Mouse (Mus musculus) thymus, postnatal 14 days (tissue): Measurements from ENCODE around the gene Borcs6.
A peak's percentile ranks its signal among the peaks of the same experiment; 100 is the strongest.

Source experiments
- DNase-seq: peaks from one replicate; pipeline ENCODE4 v3.0.0; 2021

The Borcs6 gene

DNA sequence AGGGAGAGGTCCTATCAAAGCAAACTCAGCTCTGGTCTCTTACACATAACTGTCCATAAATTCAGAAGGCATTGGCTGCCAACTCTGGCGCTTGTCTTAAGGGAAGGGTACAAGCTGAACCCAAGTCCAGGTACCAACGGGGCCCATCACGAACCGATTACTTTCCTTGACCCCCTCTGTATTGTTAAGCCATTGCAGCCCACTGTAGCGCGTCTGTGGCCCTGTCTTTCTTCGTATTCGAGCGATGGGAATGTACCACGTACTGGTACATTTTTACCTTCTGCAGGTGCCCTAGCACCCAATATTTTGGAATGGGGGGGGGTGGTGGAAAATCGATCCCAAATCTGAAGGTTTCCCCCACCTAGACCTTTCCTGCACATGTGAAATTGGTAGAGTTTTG lies 12.7 kb downstream of the Borcs6 start:
- DNase-seq, result no peak

DNA sequence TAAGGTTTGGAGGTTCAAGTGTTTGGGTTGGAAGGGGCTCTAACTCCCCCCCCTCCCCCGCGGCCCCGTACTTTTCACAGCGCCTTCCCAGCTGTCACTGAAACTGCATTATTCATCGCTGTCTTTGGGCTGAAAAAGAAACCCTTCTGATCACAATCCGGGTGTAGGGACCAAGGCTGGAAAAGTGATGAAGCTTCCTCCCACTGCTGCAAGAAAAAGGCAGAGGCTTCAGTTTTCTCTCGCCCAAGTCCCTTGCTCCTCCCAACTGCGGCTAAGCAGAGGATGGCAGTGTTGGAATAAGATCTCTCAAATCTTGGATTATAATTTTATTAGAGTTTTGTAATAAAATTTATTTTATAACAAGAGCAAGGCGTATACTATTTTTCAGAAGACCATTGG lies 13.1 kb downstream of the Borcs6 start:
- no peak for DNase-seq

DNA sequence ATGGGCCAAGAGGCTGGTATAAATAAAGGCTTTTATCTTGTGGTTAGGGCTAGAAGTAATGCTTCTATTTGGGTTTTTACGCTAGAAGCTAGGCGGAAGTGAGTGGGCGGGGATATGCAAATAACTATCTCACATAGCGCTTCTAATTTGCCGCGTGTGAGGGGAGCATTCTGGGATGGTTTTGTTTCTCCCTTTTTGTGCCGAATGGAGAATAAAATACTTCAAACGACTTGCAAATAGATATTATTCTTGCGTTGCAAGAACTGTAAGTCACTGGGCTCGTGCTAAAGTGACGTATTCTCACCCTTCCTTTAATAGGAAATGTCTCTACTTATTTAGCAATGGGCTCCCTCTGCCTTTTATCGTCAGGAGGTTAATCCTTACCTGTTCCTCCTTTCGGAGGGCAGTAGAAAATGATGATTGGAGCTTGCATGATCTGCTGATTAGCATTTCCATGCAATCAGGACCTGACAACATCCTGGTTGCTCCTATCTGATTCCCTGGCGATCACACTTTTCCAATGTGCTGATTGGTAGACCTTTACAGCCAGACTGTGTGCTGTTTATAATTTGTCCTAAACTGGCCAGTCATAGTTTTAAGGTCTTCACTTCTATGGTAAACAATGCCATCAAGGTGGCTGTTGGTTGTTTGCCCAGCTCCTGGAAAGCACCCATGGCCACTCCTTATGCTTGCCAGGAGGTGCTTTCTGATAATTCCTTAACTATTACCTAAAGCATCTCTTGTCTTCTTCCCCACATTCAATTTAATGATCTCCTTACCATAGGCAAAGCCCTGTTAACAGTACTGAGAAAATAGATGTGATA lies 13.8 kb downstream of the Borcs6 start:
- peak; percentile 89 for DNase-seq

DNA sequence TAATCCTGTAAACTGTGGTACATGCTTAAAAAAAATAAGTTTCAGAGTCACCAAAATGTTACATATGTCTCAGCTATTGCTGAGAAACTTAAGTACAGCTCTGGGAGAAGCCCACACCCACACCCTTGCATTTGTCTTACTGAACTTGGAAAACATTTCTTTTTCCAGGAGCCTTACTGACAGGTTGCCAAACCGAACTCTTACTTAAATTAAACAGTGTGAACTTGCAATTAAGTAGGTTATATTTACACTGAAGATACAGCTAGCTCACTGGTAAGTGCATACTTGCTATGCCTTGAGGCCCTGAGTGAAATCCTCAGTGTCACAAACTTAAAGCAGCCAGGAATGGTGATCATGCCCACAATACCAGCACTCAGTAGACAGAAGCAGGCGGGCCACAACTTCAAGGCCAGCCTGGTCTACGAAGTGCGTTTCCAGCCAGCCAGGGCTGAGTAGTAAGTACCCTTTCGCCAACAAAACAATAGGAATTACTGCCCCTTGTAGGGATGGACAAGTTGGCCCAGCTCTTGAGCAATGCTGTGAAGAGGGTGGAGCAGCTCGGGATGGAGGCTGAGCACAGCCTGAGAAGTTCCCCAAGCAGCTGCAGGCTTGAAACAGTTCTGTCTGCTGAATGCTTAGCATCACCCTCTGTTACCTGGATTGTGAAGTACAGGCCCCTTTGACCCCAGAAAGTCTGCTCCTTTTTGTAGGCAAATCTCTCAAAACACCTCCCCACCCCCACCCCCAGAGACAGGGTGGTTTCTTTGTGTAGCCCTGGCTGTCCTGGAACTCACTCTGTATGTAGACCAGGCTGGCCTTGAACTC lies 14.6 kb downstream of the Borcs6 start:
- DNase-seq, result no peak

DNA sequence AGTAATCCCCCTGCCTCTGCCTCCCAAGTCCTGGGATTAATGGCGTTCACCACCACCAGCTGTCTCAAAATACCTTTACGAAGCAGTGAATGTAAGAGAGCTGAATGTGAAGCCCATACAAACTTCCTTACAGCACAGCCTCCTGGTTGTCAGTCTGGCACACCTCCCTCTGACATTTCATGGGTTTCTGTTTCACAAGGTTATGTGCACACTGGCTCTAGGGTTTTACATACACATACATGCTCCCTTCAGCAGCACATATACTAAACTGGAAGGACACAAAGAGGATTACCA lies 15.2 kb downstream of the Borcs6 start:
- DNase-seq, result no peak

DNA sequence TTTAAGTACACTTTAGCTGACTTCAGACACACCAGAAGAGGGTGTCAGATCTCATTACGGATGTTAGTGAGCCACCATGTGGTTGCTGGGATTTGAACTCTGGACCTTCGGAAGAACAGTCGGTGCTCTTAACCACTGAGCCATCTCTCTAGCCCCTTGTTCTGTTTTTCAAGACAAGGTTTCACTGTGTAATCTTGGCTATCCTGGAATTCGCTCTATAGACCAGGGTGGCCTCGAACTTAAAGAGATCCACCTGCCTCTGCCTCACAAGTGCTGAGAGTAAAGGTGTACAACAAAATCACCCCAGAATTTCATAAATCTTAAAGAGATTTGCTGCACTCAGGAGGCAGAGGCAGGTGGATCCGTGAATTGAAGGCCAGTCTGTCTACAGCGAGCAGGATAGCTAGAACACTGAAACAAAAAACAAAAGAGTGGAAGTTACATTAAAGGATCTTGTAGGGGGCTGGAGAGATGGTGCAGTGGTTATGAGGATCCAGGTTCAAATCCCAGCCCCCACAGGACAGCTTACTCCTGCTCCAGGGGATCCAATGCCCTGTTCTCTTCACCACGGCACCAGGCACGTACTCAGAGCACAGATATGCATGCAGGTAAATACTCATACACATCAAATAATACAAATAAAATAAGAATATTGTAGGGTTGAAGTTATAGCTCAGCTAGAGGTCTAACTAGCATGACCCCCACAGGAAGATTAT lies 16.4 kb downstream of the Borcs6 start:
- DNase-seq, result no peak

DNA sequence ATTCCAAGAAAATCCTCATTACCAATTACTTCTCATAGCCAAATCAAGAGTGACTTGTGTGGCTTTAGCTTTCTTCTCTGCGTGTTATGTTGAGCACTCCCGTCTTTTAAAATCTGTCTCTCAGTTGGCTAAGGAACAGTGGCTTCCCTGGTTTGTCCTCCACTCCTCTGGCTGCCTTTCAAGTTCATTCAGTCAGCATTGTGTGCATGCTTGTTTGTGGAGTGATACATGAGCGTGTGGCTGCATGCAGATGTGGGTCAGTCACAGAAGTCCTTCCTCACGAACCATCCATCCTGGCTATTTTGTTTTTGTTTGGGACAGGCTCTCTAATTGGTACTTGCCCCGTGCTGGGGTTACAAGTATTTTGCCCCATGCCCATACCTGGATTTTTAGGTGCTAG lies 17.1 kb downstream of the Borcs6 start:
- DNase-seq, result no peak

DNA sequence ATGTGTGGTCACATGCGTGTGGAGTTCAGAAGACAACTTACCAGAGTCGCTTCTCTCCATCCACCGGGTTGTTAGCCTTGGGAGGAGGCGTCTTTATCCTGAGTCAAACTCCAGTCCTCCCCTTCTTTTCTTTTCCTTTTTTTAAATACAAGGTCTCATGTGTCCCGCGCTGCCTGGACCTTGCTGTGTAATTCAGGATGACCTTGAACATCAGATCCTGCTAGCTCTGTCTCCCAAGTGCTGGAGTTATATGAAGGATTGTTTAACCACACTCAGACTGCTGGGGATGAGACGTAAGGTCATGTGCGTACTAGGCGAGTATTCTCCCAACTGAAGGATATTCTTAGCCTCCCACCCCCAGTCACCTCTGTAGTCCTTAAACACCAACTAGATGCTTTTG lies 17.8 kb downstream of the Borcs6 start:
- DNase-seq, result no peak

DNA sequence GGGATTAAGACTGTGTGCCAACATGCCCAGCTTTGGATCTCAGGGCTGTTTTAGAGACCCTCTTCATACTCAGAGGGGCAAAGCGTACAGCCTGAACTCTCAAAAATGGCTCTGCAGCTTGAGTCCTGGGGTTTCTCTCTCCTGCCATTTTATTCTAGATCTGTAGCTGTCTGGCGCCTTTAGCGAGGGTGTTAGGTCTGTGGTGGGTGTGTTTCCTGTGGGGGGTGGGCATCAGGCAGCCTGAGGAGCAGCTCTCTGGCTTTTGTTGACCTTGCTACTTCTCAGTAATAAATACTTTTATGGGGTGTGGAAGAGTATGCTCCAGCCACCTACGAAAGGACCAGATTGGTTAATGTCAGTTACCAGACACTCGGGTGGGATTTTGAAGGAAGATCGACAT lies 18.5 kb downstream of the Borcs6 start:
- DNase-seq, result no peak

DNA sequence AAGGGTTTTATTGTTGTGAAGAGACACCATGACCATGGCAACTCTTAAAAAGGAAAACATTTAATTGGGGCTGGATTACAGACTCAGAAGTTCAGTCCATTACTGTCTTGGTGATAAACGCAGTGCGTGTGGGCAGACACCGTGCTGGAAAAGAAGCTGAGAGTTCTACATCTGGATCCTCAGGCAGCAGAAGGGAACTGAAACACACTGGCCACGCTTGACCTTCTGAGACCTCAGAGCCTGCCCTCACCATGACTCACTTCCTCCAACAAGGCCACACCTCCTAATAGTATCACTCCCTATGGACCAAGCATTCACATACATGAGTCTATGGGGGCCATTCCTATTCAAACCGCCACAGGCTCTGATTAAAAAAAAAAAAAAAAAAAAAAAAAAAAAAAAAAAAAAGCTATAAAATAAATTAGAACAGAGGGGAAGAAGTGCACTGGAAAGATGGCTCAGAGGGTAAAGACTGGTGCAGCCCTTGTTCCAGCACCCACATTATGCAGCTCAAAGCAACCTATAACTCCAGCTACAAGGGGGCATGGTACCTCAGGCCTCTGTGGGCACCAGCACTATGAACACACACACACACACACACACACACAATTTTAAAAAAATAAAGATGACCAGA lies 19.4 kb downstream of the Borcs6 start:
- DNase-seq, result no peak

DNA sequence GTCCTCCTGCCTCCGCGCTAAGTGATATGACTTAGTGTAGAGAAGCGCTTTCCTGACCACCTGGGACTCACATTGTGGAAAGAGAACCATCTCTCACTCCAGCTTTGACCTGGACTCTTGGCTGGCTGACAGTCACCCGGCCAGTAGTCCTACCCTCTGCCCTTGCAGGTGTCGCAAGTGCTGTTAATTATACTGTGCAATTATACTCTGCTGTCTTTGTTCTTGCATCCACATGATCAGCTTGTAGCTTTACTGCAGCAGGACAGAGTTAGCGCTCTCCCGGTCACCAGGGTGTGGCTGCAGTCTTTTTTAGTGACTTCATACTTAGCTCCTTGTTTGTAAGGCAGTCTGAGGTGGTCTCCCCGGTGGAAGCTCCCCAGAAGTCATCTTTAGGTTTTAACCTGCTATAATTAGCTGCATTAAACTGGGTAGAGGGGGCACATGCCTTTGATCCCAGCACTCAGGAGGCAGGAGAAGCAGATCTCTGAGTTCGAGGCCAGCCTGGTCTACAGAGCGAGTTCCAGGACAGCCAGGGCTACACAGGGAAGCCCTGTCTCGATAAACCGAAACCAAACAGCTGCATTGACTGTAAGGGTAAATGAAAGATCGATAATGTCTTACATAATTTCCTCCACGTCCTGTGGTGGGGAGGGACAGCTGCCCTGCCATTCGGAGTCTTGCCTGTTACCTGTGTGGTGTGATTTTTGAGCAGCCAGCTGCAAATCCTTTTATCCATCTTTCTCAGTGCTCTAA lies 20.8 kb downstream of the Borcs6 start:
- DNase-seq, result no peak

DNA sequence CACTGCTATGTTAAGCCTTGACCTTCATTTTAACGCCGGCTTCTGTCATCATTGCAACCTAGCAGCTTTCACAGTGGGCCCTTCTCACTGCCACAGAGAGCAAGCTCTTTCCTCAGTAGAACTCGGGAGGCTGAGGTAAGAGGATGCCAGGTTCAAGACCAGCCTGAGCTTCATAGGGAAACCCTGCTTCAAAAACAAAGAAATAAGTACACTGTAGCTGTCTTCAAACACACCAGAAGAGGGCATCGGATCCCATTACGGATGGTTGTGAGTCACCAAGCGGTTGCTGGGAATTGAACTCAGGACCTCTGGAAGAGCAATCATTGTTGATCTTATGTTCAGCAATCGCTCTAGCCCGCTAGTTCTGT lies 21.3 kb downstream of the Borcs6 start:
- DNase-seq, result no peak

DNA sequence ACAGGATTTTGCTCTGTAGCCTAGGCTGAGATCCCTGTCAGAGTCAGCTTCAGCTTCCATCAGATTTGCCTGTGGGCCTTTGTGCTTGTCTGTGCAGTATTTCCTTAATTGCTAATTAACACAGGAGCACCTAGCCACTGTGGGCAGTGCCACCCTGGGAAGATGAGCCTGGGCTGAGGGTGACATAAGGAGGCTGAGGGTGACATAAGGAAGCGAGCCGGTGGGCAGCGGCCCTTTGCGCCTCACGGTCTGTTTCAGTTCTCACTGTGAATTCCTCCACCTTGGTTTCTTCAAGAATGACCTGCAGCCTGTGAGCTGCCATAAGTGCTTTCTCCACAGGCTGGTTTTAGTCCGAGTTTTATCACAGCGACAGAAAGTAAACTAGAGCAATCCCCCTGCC lies 22.1 kb downstream of the Borcs6 start:
- no peak for DNase-seq

DNA sequence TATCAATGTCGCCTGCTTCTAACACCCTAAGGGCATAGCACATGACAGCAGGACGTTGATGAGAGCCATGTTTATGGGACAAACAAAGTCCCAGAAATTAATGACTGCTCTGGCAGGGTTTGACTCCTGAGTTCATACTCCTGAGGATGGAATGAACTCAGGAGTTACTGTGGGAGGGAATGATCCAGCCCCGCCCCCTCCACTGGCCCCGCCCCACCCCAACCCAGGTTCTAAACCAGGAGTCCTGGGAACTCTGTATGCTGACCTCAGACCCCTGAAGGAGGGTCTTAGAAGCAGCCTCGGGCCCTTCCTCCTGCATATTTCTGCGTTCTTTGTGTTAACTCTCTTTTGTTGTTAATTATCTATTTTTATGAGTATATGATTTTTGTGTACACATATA lies 26.1 kb downstream of the Borcs6 start:
- no peak for DNase-seq

DNA sequence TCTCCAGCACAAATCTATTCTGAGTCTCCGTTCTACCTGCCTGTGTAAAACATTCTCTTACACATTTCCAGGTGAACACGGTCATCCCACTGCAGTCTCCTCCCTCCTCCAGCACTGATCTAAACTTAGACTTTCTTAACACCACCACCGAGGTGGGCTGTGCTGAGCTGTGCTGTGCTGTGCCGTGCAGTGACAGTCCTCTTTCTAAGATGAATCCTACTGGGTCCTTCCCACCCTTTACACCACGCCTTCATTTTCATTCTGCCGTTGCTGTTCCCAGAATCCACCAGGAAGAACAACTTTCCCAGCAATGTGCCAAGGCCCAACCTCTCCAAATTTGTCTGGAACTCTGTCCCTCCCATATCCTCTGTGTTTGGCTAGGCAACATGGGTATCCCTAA lies 26.9 kb downstream of the Borcs6 start:
- no peak for DNase-seq

DNA sequence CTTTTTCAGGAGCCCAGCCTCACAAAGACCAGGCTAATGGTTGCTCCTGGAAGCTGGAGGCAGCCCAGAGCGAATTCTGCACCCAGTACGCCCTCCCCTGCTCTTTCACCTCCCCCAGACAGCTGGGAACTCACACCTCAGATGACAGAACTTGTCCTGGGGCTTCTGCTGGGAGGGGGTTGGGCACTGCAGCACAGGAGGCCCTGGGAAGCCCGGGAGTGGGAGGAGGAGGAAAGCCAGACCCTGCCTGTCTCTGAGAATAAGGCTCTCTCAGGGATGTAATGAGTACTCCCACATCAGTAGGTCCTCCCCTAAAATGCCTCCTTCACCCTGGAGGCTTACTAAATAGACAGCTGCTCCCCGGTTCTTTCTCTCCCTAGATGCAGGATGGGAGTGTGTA lies 27.6 kb downstream of the Borcs6 start:
- no peak for DNase-seq

DNA sequence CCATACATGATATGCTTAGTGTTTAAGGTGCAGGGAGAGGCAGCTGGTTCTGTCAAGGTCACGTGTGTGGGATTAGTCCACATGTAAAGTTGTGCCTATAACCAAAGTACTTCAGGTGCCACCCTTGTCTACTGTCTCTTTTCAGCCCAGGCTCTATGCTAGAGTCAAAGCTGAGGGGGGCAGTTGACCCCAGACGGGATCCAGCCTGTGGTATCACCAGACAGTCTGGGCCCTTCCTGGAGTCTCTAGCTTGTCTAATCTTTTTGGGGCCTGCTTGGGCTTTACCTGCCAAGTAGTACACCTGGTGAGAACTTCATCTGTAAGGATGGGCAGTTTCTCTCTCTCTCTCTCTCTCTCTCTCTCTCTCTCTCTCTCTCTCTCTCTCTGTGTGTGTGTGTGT lies 28.1 kb downstream of the Borcs6 start:
- no peak for DNase-seq

DNA sequence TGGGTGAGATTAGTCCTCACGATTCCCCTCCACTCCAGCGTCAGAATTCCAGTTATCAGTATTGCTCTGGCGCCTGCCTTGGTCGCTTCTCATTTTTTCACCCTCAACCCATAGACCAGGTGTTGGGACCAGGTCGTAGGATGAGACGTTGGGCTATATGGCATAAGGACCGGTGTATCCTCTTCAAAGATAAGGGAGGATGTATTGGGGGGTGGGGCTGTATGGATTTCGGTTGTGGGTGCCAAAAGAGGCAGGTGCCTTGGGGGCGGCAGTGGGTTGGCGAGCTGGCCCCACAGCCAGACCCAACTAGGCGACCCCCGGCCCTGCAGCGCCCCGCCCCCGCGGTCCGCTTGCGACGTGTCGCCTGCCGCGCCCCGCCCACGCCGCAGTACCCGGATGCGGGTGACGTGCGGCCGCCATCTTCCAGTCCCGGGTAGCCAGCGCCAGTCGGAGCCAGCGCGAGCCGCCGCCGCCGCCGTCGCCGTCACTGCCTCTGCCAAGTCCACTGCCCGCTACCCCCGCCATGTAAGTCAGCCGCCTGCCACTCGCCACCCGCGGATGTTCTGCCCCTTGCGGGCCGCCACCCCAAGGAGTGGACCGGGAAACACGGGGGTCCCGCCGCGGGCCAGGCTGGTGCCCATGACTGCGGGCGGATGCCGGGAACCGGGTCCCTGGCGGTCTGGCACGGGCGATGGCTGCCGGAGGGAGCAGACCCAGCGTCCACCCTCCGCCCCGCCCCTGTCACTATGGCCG lies 28.8 kb downstream of the Borcs6 start, which contains the start of gene Vamp2:
Vamp2 (plus strand) TSS at position 388 of the 753 bp plus-strand sequence.
- DNase-seq, result peak; percentile 93

DNA sequence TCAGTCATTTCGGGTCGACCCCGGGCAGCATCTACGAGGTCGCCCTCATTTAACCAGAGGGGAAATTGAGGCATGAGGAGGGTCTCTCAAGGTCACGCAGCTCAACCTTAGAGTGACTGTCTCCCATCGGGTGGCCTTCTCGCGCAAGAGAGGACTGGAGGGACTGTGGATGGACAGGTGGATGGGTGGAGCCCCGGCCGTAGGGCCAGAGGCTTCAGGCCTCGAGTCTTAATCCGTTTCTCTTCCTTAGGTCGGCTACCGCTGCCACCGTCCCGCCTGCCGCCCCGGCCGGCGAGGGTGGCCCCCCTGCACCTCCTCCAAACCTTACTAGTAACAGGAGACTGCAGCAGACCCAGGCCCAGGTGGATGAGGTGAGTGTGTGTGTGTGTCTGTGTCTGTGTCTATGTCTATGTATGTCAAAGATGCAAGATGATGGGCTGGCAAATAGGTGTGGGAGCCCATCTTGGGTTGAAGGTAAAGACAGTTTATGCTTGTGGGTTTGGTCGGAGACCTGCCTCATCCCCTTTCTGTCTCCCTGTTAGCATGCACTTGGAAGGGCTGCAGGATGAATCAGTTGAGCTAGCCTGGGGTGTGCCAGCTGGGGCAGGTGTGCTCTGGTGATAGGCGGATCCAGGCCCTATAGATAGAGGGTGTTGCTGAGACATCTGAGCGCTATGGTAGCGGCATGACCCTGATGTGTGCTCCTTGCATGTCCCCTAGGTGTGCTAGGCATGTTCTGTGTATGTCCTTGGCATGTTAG lies 29.5 kb downstream of the Borcs6 start:
- no peak for DNase-seq

DNA sequence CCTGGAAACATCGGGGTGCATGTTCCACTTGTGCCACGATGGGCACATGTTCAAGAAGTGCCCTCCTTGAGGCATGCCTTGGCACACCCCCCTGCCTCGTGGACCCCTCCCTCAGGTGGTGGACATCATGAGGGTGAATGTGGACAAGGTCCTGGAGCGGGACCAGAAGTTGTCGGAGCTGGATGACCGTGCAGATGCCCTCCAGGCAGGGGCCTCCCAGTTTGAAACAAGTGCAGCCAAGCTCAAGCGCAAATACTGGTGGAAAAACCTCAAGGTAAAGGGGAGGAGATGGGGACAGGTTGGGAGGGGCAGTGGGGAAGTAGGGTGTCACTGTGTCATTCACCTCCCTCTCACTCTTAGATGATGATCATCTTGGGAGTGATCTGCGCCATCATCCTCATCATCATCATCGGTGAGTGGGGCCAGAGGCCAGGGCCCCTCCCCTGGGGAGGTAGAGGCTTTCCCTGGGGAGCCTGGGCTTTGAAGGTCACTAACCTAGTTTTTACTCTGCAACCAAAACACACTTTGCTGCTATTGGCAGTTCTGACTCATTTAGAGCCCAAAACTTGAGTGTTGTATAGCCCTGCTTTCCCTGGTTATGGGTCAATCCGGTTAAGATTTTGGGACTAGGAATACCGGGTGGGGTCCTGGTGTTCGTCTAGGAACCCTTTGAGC lies 30.2 kb downstream of the Borcs6 start:
- no peak for DNase-seq

DNA sequence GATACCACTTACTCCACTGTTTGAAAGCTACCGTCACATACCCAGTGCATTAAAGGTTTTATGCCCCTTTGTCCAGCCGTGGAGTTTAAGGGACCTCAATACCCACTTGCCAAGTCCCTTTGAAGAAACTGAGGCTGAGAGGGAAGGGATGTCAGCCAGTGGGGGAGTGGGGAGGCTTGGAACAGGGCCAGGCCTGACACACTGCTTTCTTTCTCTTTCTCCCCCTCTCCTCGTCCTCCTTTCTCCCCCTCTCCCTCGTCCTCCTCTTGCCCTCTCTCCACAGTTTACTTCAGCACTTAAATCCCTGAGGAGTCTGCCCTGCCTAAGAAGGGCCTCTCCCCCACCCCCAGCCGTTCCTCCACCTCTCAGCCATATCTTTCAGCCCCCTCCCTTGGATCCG lies 30.9 kb downstream of the Borcs6 start:
- DNase-seq, result no peak
